Mouse (Mus musculus) hindbrain, embryonic 10.5 days (tissue): ENCODE results near the gene E4f1. TPM values are rescaled to one million over a fixed set of nuclear protein-coding genes. Genes with fewer than 3 reads are reported as not detected.
"Not testable (repeated sequence)": the region's sequence is repeated elsewhere in the genome, so short reads cannot be mapped to it uniquely, and the experiment has no call there.

Source experiments
- DNase-seq: peaks from one replicate; pipeline ENCODE4 v3.0.0-alpha.2; 2017; ENCODE audit warnings: low spot score
- H3K27ac ChIP-seq: fragments of 300-500 bp; sonication (generic); 2 replicates; pipeline ENCODE4 v1.5.1; 2016; ENCODE audit warnings: mild to moderate bottlenecking, moderate library complexity
- H3K27me3 ChIP-seq: fragments of 300-500 bp; sonication (generic); 2 replicates; pipeline ENCODE4 v1.6.1; 2016; ENCODE audit warnings: mild to moderate bottlenecking; ENCODE audit not compliant: poor library complexity, insufficient read depth, severe bottlenecking
- H3K36me3 ChIP-seq: fragments of 300-500 bp; sonication (generic); 2 replicates; pipeline ENCODE4 v1.6.1; 2016; ENCODE audit warnings: mild to moderate bottlenecking, moderate library complexity
- H3K4me1 ChIP-seq: fragments of 300-500 bp; sonication (generic); replicated peaks from 2 replicates; pipeline ENCODE4 v1.6.1; 2016; ENCODE audit warnings: mild to moderate bottlenecking
- H3K4me3 ChIP-seq: fragments of 300-500 bp; sonication (generic); 2 replicates; pipeline ENCODE4 v1.5.1; 2016; ENCODE audit warnings: mild to moderate bottlenecking, moderate library complexity
- H3K9me3 ChIP-seq: fragments of 300-500 bp; sonication (generic); 2 replicates; pipeline ENCODE4 v1.6.1; 2016; ENCODE audit warnings: mild to moderate bottlenecking, moderate library complexity
- WGBS: fragments of 180-500 bp; shearing (Covaris S2); methylation state at CpG from one replicate; pipeline ENCODE4 v1.1.7; 2016; 5-methylcytosine and 5-hydroxymethylcytosine counted together
- polyA plus RNA-seq: library from polyadenylated mRNA; unstranded; fragments of >200 nt; fragmentation: Nextera tagmentation; extraction: Ambion mirVana; gene quantifications from 2 replicates; pipeline ENCODE4 v1.2.1, GENCODE M21; 2016

E4f1 gene
- polyA plus RNA-seq, 1 experiment from 2014 or later = 40.1 TPM

DNA sequence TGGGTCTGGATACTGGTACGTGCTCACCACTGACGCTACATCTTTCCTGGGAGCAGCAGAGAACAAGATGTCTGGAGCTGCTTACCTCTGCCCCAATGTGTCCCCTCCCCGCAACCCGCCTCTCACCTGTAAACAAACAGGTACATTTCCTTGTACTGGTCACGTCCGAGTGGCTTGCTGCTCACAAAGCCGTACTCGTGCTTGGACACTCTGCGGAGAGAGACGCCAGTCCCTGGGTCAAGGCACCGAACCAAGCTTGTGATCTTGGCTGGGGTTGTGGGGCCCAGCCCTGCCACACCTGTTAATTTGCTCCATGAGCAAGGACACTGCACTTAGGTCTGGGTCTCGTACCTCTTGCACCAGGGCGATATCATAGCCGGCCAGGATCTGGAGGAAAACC lies 28.0 kb downstream of the E4f1 start:
- Histone ChIP-seq H3K4me1 (no peaks in the 10 kb centered on the region), H3K27me3 (no peaks in the 10 kb centered on the region), H3K27ac (no peak overlapping the region), H3K9me3 (no peaks in the 10 kb centered on the region), H3K36me3 (peaks cover 99% of the 10 kb centered on the region), H3K4me3 (no peak overlapping the region)
- 95% methylated on average over 14 of the region's 14 CpGs for WGBS
- DNase-seq = no peak

DNA sequence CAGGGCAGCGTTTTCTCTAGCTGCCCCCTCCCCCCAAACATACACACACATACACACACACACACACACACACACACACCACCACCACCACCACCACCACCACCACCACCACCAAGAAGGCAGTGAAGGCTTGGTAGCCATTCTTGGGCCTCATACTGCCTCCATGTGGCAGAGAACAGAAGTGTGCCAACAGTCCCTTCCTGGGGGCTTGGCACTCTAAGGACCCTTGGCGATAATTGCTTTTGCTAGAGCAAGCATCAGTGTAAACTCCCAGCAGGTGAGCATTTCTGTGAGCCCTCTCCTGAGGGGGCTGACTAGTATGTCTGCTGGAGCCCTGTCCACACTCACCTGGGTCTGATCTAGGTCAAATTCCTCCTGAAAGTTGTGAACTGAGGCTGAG lies 29.0 kb downstream of the E4f1 start:
- H3K4me3 ChIP-seq = no peak overlapping the region
- peaks cover 99% of the 10 kb centered on the region for H3K36me3 ChIP-seq
- H3K27ac ChIP-seq = no peak overlapping the region
- no peaks in the 10 kb centered on the region for H3K4me1 ChIP-seq
- H3K9me3 ChIP-seq = no peaks in the 10 kb centered on the region
- no peak for DNase-seq
- H3K27me3 ChIP-seq = no peaks in the 10 kb centered on the region
- WGBS = 49% methylated on average over 2 of the region's 2 CpGs

DNA sequence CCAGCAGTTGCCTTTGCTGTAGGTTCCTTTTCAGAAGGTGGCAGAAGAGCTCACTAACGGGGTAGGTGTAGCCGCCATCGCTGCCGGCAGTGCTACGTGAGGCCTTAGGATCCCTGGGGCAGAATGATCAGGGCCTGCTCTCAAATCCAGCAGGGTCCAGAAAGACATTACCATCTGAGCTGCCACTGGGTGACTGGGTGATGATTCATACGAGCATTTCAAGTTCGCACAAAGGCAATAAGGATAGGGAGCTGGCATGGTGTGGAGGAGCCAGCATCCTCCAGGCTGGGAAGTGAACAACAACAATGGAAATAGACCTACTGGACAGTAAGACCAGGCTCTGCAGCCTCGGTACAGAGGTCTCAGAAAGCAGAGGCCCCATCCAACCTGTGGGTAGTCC lies 29.7 kb downstream of the E4f1 start:
- WGBS = 95% methylated on average over 8 of the region's 8 CpGs
- Histone ChIP-seq H3K4me1 (no peaks in the 10 kb centered on the region), H3K27ac (no peak overlapping the region), H3K36me3 (peaks cover 99% of the 10 kb centered on the region), H3K27me3 (no peaks in the 10 kb centered on the region), H3K9me3 (no peaks in the 10 kb centered on the region), H3K4me3 (no peak overlapping the region)
- DNase-seq = no peak

DNA sequence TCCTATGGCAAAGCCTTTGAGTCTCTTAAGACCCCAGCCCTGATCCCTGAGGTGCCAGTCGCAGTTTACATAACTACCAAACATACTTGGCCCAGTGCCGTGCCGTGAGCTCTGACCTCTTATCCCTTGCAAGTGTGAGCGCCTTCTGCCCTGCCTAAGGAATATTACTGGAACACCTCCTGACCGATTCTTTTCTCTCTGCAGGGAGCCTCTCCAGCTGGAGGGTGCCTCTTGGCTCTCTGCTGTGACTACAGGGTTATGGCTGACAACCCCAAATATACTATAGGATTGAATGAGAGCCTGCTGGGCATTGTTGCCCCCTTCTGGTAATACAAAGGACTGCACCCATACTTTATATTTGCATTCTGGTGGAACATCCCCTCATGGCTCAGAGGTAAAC lies 33.1 kb downstream of the E4f1 start:
- peak; percentile 35 for DNase-seq
- 79% methylated on average over 5 of the region's 5 CpGs for WGBS
- Histone ChIP-seq H3K4me3 (no peak overlapping the region), H3K36me3 (peaks cover 94% of the 10 kb centered on the region), H3K9me3 (no peaks in the 10 kb centered on the region), H3K27ac (no peak overlapping the region), H3K27me3 (no peaks in the 10 kb centered on the region), H3K4me1 (no peaks in the 10 kb centered on the region)

DNA sequence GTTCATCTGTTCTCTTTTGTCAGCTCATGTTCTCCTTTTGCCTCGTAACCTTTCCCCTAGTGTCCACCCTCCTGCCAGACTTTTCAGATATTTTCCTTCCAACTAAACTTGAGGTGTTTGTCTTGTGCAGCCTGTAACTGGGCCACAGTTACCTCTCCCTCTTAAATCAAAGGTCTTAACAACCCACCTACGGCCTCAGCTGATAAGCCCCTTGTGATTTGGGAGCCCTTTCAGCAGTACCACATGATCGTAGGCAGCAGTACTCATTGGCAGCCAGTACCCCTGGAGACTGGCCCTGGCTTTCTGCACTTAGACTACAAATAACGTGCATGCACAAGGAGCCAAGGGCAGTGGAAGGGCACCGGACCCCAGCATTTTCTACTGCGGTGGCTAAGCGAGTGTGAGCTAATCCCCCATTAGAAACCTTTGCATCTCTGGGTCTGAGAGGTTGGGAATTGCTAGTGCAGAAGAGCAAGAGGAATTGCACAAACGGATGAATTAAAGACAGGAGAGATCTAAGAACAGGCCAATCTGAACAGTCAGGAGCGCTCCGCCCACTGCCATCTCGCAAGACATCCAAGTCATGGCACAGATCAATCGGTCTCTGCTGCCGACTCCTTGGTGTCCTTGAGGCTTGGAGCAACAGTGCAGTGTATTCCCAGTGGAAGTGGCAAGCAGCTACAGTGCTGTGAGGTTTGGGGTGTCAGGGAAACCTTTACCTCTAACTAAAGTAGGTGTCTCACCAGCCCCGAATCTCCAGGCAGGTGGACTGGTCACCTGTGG lies 40.7 kb downstream of the E4f1 start:
- H3K4me3 ChIP-seq = no peak overlapping the region
- H3K27ac ChIP-seq = no peak overlapping the region
- peaks cover 53% of the 10 kb centered on the region for H3K36me3 ChIP-seq
- no peaks in the 10 kb centered on the region for H3K9me3 ChIP-seq
- WGBS = 89% methylated on average over 14 of the region's 14 CpGs
- H3K27me3 ChIP-seq = no peaks in the 10 kb centered on the region
- H3K4me1 ChIP-seq = peaks cover 16% of the 10 kb centered on the region
- no peak for DNase-seq

DNA sequence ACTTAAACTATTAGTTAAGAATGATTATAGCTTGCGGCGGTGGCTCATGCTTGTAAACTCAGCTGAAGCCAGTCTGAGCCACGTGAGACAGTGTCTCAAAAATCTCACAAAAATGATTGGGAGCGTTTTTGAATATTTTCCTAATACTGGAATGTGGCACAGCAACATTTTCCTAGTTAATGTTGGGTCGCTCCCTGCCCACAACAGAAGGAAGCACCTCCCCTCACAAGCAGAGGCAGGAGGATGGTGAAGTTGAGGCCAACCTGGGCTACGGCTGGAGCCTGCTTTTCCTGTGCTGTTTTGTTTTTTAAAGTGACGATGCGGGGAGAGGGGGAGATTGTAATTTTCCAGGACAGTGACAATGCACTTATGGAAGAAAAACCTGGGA lies 42.9 kb downstream of the E4f1 start:
- peak overlapping the region; percentile 96 for H3K27ac ChIP-seq
- peaks cover 16% of the 10 kb centered on the region for H3K4me1 ChIP-seq
- H3K4me3 ChIP-seq = peak overlapping the region; percentile 77
- H3K36me3 ChIP-seq = peaks cover 57% of the 10 kb centered on the region
- no peaks in the 10 kb centered on the region for H3K27me3 ChIP-seq
- no peaks in the 10 kb centered on the region for H3K9me3 ChIP-seq
- WGBS = 8% methylated on average over 8 of the region's 8 CpGs
- peak; percentile 25 for DNase-seq

DNA sequence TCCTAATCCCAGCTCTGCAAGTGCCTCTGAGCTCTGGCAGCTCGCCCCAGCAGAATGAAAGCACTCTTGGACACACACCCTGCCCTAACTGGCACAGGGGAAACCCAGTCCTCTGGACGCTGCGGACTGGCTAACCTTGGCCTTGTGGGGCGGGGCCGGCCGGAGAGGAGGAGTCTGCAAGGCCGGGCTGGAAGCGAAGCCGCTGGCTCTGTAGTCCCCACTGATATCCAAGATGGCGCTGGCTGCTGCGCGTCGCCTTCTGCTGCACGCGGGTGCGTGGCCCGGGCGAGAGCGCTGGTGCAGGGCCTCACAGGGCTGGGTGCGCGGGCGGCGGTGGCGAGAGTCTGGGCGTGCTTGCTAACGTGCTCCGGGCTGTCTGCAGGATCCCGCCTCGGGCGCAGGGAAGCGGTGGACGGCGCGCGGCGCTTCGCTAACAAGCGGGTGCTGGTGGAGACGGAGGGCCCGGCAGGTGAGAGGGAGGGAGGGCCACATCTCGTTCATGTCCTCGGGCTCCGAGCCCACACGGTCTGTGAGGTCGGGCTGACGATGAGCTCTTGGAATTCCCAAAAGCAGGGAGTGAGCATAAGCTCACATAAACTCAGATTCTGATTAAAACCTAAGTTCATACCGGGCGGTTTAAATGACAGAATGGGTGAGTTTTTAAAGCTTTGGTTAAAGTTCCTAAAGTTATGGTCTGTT lies 43.5 kb downstream of the E4f1 start, which contains the start of gene Eci1:
Gene Eci1 (plus strand): TSS at position 171 of the 699 bp plus-strand sequence.
- peak; percentile 95 for DNase-seq
- no peaks in the 10 kb centered on the region for H3K27me3 ChIP-seq
- H3K27ac ChIP-seq = peak within 1 kb of the TSS; percentile 96
- no peaks in the 10 kb centered on the region for H3K9me3 ChIP-seq
- WGBS = under 1% methylated on average over 48 of the region's 48 CpGs
- H3K36me3 ChIP-seq = peaks cover 60% of the 10 kb centered on the region
- H3K4me3 ChIP-seq = peak within 1 kb of the TSS; percentile 77
- peaks cover 16% of the 10 kb centered on the region for H3K4me1 ChIP-seq

DNA sequence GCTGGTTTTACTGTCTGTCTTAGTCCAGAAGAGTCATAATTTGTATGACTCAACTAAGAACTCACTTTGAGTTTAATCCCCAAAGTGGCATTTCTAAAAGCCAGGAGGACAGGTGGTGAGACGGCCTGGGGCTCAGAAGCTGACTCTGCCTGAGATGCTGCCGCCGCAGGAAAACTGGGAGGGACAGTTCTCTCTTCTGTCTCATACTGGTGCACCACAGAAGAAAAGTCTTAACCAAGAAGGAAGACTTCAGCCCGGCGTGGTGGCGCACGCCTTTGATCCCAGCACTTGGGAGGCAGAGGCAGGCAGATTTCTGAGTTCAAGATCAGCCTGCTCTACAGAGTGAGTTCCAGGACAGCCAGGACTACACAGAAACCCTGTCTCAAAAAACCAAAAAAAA lies 44.2 kb downstream of the E4f1 start:
- Histone ChIP-seq H3K27ac (no peak overlapping the region), H3K4me3 (0 out of 2 replicates have a peak overlapping the region, but pooled peaks have one; percentile 77), H3K9me3 (no peaks in the 10 kb centered on the region), H3K4me1 (peaks cover 16% of the 10 kb centered on the region), H3K36me3 (peaks cover 65% of the 10 kb centered on the region), H3K27me3 (no peaks in the 10 kb centered on the region)
- WGBS = 89% methylated on average over 7 of the region's 7 CpGs
- no peak for DNase-seq

DNA sequence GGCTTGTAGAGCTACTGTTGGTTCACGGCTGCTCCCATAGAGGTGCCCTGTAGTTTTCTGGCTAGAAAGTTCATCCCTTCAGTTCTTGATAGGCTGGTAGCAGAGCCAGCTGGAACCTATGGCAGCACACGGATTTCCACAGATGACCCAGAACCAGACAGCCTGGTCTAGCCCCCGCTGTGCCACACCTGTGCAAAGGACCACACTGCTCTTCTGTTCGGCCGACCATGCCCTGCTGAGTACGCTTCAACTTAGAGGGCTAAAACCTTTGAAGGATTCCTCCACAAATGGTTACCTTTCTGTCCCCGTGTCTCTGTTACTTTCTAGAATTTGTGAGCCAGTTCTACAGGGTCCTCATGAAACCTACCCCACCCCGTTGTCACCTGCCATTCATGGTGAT lies 44.8 kb downstream of the E4f1 start:
- DNase-seq, H3K27me3 ChIP-seq, H3K27ac ChIP-seq, H3K9me3 ChIP-seq, H3K4me3 ChIP-seq: not testable (repeated sequence)
- Histone ChIP-seq H3K4me1 (peaks cover 16% of the 10 kb centered on the region), H3K36me3 (peaks cover 65% of the 10 kb centered on the region)
- WGBS = 92% methylated on average over 6 of the region's 8 CpGs

DNA sequence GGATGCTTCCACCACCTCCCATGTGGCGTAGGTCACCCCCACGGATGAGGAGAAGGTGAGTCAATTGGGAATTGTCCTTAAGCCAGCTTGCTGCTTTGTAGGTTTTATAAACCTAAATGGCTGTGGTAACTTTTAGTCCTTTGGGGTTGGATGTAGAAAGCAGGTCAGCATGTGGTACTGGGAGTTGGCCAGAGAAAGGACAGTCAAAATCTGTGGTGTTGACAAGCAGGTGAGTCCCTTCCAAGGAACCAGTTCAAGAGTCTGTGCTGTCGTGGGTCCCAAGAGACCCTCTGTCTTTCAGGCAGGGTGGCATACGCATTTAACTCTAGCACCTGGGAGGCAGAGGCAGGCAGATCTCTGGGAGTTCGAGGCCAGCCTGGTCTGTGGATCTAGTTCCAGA lies 45.6 kb downstream of the E4f1 start:
- WGBS = 92% methylated on average over 5 of the region's 5 CpGs

DNA sequence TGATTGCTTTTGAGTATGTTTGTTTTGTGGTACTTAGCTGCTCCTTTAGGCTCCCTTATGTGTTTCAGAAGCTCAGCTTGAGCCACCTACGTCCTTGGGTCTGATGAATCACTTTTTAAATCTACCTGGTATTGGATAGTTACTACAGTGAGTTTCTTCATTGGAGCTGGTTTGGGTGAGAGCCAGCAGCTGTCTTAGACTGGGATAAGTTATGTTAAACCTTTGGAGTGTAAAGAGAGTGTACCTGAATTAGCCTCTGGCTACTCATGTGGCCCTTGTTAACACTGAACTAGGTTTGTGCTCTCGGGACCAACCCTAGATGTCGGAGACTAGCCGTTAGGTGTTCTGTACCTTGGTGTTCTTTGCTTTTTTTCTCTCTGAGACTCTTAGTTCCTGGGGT lies 47.0 kb downstream of the E4f1 start:
- no peaks in the 10 kb centered on the region for H3K27me3 ChIP-seq
- peaks cover 16% of the 10 kb centered on the region for H3K4me1 ChIP-seq
- H3K27ac ChIP-seq = no peak overlapping the region
- DNase-seq = no peak
- no peaks in the 10 kb centered on the region for H3K9me3 ChIP-seq
- peaks cover 79% of the 10 kb centered on the region for H3K36me3 ChIP-seq
- 93% methylated on average over 4 of the region's 4 CpGs for WGBS
- H3K4me3 ChIP-seq = no peak overlapping the region

More for the DNA sequence above, 45.6 kb downstream of the E4f1 start:
- Histone ChIP-seq H3K9me3 (no peaks in the 10 kb centered on the region), H3K27ac (no peak overlapping the region), H3K4me3 (no peak overlapping the region), H3K4me1 (peaks cover 16% of the 10 kb centered on the region), H3K27me3 (no peaks in the 10 kb centered on the region), H3K36me3 (peaks cover 69% of the 10 kb centered on the region)
- DNase-seq = no peak

DNA sequence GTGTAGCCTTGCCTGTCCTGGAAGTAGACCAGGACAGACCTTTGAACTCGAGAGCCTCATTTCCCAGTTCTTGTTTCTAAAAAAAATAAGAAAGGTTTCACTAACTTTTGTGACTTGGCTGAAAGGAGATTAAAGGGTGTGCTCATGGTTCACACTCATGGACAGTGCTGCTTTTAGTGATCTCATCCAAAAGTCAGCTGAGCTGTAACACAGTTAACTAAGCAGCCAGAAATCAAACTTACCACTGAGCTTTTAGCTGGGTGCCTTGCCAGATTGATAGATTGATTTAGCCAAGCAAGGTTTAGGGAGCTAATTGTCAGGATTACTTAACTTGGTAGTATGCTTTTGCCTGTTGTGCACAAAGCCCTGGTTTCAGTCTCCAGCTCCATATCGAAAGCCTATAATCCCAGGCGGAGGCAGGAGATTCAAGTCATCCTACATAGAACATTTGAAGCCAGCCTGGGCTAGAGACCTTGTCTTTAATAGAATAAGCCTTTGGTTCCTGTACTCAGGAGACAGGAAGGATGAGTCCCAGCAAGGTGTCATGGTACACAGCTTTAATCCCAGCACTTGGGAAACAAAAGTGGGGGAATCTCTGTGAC lies 54.0 kb downstream of the E4f1 start:
- no peaks in the 10 kb centered on the region for H3K27me3 ChIP-seq
- H3K4me1 ChIP-seq = peaks cover 28% of the 10 kb centered on the region
- WGBS = 92% methylated on average over 3 of the region's 3 CpGs
- peak overlapping the region; percentile 96 for H3K4me3 ChIP-seq
- H3K36me3 ChIP-seq = peaks cover 58% of the 10 kb centered on the region
- H3K27ac ChIP-seq = no peak overlapping the region
- no peak for DNase-seq
- no peaks in the 10 kb centered on the region for H3K9me3 ChIP-seq

DNA sequence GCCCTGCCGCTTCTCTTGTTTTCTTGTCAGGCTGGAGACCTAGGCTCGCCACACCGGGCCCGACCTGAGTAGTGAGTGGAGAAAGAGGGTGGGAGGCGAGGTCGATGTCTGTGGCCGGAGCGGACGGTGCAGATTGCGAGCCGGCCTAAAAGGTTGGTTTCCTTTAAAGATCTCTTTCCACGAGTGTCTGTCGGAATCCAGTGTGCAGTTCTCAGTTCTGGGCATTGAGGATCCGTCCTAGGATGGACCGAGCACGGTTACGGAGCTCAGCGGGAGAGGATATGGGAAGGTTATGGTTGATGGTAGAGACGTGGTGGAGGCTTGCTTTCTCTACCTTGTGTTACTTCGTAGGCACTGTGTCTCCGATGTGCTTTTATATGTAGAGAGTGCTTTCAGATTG lies 55.1 kb downstream of the E4f1 start:
- peaks cover 56% of the 10 kb centered on the region for H3K36me3 ChIP-seq
- H3K4me3 ChIP-seq = peak overlapping the region; percentile 96
- WGBS = under 1% methylated on average over 21 of the region's 21 CpGs
- H3K27me3 ChIP-seq = no peaks in the 10 kb centered on the region
- peaks cover 28% of the 10 kb centered on the region for H3K4me1 ChIP-seq
- no peak for DNase-seq
- peak overlapping the region; percentile 99 for H3K27ac ChIP-seq
- no peaks in the 10 kb centered on the region for H3K9me3 ChIP-seq
